Mouse (Mus musculus) lung, adult 2 months (tissue): ENCODE measurements around the gene Ykt6. TPM values are rescaled to one million over a fixed set of nuclear protein-coding genes. Genes with fewer than 3 reads are reported as not detected.
"Not testable (repeated sequence)": the region's sequence is repeated elsewhere in the genome, so short reads cannot be mapped to it uniquely, and the experiment has no call there.

Source experiments
- DNase-seq: peaks from one replicate; pipeline ENCODE4 v3.0.0; 2022
- H3K4me1 ChIP-seq: fragments of 200-500 bp; 2 replicates; pipeline ENCODE4 v1.6.1; 2011; ENCODE audit warnings: low read length; ENCODE audit not compliant: control insufficient read depth, insufficient read depth
- H3K4me3 ChIP-seq: fragments of 200-500 bp; replicated peaks from 2 replicates; pipeline ENCODE3; 2011; ENCODE audit warnings: low read depth, mild to moderate bottlenecking, control low read depth, low read length; ENCODE audit errors: extremely low read depth
- CTCF ChIP-seq: fragments of 200-500 bp; IDR thresholded peaks from 2 replicates; pipeline ENCODE4 v1.5.1; 2011; ENCODE audit warnings: mild to moderate bottlenecking, low read length, control low read depth; ENCODE audit not compliant: insufficient read depth
- POLR2A ChIP-seq: fragments of 200-500 bp; IDR thresholded peaks from 2 replicates; pipeline ENCODE4 v1.6.1; 2011; ENCODE audit warnings: low read depth, mild to moderate bottlenecking, control low read depth, low read length, borderline replicate concordance; ENCODE audit errors: extremely low read depth
- WGBS: fragments of 180-500 bp; shearing (Covaris S2); methylation state at CpG from one replicate; pipeline ENCODE4 v1.1.7; 2018; 5-methylcytosine and 5-hydroxymethylcytosine counted together
- polyA plus RNA-seq: library from polyadenylated mRNA; depleted of rRNA; stranded (reverse); fragments of >200 nt; gene quantifications from 2 replicates; pipeline ENCODE4 v1.2.3, GENCODE M21; 2012

The Ykt6 gene
- polyA plus RNA-seq, 1 experiment: 70.1 TPM

DNA sequence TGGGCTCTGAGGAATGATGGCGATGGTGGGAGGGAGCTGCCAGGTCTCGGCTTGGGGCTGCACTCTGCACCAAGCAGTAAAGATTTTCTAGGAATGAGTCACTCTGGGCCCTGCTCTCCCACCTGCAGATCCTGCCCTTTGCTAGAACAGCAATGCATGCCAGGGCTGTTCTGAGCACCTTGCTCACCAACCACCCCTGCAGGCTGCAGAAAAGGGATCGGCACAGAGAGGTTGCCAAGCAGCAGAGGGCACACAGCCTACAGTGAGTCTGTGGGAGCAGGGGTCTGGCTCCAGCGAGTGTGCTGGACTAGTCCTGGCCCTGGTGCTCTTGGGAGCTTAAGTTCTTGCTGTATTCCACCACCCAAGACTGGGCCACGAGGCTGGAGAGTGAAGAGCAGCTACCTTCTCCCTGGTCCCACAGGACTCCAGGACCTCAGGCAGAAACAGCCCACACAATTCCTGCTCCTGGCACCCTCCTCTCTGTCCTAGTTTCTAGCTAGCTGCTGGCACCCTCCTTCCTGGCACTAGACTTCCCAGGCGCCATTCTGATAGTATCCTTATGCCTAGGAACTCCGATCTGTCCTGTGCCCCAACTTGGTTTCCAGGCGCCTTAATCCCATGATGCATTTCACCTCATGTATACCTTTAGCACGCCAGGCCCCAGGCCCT lies 46.6 kb downstream of the Ykt6 start:
- DNase-seq: no peak
- WGBS: 66% methylated on average over 9 of the region's 9 CpGs
- peaks cover 51% of the 10 kb centered on the region for H3K4me1 ChIP-seq
- no peak overlapping the region for H3K4me3 ChIP-seq
- no peak for TF ChIP-seq POLR2A
- no peak for TF ChIP-seq CTCF

DNA sequence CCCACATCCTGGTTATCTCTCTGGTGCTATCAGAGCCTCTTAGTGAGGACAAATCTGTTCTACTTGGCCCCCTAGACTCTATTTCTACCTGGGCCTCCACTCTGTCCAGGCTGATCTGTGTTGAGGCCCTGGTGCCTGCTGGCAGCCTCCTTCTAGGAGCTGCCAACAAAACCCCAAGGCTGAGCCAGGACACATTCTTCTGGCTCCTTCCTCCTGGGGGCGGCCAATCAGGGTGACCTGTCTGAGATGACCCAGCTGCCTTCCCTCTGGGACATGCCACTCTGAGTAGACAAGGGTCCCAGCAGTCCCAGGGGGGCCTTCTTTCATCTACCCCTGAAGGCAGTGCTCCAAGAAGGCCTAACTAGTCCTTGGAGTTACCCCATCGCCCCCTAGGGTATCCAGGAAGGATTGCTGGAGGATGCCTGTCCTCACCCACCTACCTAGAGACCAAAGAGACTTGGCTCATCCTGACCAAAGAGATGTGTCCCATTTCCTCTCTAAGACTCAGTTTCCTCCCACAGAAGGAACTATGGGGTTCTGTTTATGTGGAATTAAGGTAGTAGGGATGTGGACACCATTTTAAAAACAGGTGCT lies 47.6 kb downstream of the Ykt6 start:
- WGBS: 42% methylated on average over 2 of the region's 2 CpGs
- no peak overlapping the region for H3K4me3 ChIP-seq
- TF ChIP-seq CTCF (peak; percentile 38; the same call in 1 of the 2 replicates), POLR2A (no peak)
- no peak for DNase-seq
- peaks cover 51% of the 10 kb centered on the region for H3K4me1 ChIP-seq

DNA sequence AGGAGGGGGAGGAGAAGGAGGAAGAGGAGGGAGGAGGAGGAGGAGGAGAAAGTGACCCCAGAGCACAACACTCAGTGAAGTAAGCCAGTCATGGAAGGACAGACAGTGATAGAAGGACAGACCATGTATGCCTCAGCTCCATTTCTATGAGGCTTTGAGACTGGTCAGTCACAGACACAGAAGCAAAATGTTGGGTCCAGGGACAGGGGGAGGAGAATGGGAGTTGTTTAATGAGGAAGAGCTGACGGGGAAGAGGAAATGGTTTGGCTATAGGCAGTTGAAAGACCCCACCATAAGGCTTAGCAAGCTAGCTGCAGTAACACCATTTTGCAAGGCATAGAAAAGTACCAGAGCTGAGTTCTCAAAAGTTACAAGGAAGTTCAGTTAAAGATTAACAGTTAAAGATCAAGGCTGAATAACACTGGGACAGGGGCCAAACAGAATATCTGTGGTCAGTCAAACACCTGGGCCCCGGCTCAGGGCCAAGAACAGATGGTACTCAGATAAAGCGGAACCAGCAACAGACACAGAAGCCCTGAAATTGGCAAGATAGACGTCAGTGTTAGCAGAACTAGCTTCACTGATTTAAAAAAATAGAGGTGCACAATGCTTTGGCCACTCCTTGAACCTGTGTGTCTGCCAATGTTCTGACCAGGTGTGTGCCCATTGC lies 50.0 kb downstream of the Ykt6 start:
- WGBS: 13% methylated on average over 1 of the region's 4 CpGs
- H3K4me3 ChIP-seq, DNase-seq: not testable (repeated sequence)

DNA sequence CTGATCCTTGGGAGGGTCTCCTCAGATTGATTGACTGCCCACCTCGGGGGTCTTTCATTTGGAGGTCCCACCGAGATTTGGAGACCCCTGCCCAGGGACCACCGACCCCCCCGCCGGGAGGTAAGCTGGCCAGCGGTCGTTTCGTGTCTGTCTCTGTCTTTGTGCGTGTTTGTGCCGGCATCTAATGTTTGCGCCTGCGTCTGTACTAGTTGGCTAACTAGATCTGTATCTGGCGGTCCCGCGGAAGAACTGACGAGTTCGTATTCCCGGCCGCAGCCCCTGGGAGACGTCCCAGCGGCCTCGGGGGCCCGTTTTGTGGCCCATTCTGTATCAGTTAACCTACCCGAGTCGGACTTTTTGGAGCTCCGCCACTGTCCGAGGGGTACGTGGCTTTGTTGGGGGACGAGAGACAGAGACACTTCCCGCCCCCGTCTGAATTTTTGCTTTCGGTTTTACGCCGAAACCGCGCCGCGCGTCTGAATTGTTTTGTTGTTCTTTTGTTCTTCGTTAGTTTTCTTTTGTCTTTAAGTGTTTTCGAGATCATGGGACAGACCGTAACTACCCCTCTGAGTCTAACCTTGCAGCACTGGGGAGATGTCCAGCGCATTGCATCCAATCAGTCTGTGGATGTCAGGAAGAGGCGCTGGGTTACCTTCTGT lies 51.0 kb downstream of the Ykt6 start:
- Histone ChIP-seq H3K4me1 (peaks cover 31% of the 10 kb centered on the region), H3K4me3 (peak overlapping the region; percentile 13)
- under 1% methylated on average over 37 of the region's 44 CpGs for WGBS
- DNase-seq: not testable (repeated sequence)

More for the DNA sequence above, 50.0 kb downstream of the Ykt6 start:
- peaks cover 40% of the 10 kb centered on the region for H3K4me1 ChIP-seq

DNA sequence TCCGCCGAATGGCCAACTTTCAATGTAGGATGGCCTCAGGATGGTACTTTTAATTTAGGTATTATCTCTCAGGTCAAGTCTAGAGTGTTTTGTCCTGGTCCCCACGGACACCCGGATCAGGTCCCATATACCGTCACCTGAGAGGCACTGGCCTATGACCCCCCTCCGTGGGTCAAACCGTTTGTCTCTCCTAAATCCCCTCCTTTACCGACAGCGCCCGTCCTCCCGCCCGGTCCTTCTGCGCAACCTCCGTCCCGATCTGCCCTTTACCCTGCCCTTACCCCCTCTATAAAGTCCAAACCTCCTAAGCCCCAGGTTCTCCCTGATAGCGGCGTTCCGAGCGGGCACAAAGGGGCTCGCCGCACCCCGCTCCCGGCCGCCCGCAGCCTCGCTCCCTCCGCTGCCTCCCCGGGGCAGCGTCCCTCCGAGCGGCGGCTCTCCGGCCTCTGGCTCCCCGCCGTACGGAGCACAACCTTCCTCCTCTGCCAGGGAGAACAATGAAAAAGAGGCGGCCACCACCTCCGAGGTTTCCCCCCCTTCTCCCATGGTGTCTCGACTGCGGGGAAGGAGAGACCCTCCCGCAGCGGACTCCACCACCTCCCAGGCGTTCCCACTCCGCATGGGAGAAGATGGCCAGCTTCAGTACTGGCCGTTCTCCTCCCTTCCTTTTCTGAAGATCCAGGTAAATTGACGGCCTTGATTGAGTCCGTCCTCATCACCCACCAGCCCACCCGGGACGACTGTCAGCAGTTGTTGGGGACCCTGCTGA lies 51.7 kb downstream of the Ykt6 start:
- H3K4me1 ChIP-seq: peaks cover 24% of the 10 kb centered on the region
- WGBS: 4% methylated on average over 24 of the region's 49 CpGs
- DNase-seq: not testable (repeated sequence)
- H3K4me3 ChIP-seq: peak overlapping the region; percentile 71
- TF ChIP-seq POLR2A: 0 out of 2 replicates have a peak, but pooled peaks have one; percentile 10

DNA sequence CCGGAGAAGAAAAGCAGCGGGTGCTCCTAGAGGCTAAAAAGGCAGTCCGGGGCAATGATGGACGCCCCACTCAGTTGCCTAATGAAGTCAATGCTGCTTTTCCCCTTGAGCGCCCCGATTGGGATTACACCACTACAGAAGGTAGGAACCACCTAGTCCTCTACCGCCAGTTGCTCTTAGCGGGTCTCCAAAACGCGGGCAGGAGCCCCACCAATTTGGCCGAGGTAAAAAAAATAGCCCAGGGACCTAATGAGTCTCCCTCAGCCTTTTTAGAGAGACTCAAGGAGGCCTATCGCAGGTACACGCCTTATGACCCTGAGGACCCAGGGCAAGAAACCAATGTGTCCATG lies 52.3 kb downstream of the Ykt6 start:
- not testable (repeated sequence) for H3K4me3 ChIP-seq, DNase-seq
- 30% methylated on average over 13 of the region's 13 CpGs for WGBS
- peaks cover 20% of the 10 kb centered on the region for H3K4me1 ChIP-seq

DNA sequence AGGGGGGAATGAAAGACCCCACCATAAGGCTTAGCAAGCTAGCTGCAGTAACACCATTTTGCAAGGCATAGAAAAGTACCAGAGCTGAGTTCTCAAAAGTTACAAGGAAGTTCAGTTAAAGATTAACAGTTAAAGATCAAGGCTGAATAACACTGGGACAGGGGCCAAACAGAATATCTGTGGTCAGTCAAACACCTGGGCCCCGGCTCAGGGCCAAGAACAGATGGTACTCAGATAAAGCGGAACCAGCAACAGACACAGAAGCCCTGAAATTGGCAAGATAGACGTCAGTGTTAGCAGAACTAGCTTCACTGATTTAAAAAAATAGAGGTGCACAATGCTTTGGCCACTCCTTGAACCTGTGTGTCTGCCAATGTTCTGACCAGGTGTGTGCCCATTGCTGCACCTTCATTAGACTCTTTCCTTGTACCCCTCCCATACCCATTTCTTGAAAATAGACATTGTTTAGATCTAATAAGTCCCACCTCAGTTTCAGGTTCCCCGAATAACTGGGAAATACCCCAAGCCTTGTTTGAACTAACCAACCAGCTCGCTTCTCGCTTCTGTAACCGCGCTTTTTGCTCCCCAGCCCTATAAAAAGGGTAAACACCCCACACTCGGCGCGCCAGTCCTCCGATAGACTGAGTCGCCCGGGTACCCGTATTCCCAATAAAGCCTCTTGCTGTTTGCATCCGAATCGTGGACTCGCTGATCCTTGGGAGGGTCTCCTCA lies 55.4 kb downstream of the Ykt6 start:
- H3K4me1 ChIP-seq, H3K4me3 ChIP-seq, DNase-seq: not testable (repeated sequence)
- WGBS: 91% methylated on average over 3 of the region's 18 CpGs

DNA sequence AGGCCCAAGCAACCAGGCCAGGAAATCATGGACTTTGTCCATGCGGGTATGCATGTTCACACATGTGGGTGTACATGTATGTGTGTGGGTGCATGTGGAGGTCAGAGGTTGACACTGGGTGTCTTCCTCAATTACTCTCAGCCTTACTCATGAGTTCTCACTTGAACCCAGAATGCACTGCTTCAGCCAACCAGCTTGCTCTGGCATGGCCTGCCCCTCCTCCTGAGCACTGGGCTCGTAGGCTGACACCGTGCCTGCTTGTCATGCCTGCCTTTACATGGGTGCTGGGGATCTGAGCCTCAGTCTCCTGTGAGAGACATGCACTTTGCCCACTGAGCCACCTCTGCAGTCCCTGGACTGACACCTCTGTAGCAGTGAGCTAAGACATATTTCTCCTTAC lies 56.4 kb downstream of the Ykt6 start:
- TF ChIP-seq CTCF (no peak), POLR2A (peak; percentile 54; the same call in 1 of the 2 replicates)
- Histone ChIP-seq H3K4me1 (no peaks in the 10 kb centered on the region), H3K4me3 (no peak overlapping the region)
- DNase-seq: no peak
- 85% methylated on average over 3 of the region's 3 CpGs for WGBS

DNA sequence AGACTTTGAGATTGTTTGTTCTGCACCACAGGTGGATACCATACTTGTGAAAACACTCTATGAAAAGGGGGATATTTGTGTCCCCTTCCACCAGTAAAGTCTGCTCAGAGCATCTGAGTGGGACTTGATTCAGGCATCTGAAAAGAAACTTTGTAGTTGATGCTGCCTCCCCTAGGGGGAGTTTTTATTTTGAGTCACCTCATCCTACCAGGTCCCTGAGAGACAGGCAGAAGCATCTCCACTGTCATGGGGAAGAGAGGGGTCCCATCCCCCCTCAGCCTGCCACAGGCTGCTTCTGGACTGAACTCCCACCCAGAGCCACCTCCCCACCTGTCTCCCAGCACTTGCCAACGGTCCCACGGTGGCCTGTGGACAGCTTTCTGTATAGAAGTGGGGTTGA lies 57.9 kb downstream of the Ykt6 start:
- TF ChIP-seq CTCF (no peak), POLR2A (no peak)
- Histone ChIP-seq H3K4me3 (no peak overlapping the region), H3K4me1 (0 out of 2 replicates have a peak, but pooled peaks cover 3% of the 10 kb centered on the region)
- DNase-seq: no peak
- WGBS: 59% methylated on average over 2 of the region's 2 CpGs
